Mouse (Mus musculus) intestine, embryonic 16.5 days (tissue): ENCODE data around the gene Asb11. TPM values are rescaled to one million over a fixed set of nuclear protein-coding genes. Genes with fewer than 3 reads are reported as not detected.

Source experiments
- ATAC-seq: fragments of 200-750 bp; cut with Nextera tagmentation; 2 replicates; pipeline ENCODE4 v1.8.0; 2017; ENCODE audit warnings: moderate TSS enrichment, moderate library complexity
- H3K27ac ChIP-seq: fragments of 300-500 bp; sonication (generic); 2 replicates; pipeline ENCODE4 v1.5.1; 2014; ENCODE audit warnings: mild to moderate bottlenecking, low read length
- H3K27me3 ChIP-seq: fragments of 300-500 bp; sonication (generic); replicated peaks from 2 replicates; pipeline ENCODE4 v1.6.1; 2014; ENCODE audit warnings: low read length, control low read depth, mixed read lengths; ENCODE audit not compliant: control insufficient read depth, insufficient read depth
- H3K36me3 ChIP-seq: fragments of 300-500 bp; sonication (generic); 2 replicates; pipeline ENCODE4 v1.6.1; 2014; ENCODE audit warnings: low read length, control low read depth; ENCODE audit not compliant: control insufficient read depth, insufficient read depth
- H3K4me1 ChIP-seq: fragments of 300-500 bp; sonication (generic); 2 replicates; pipeline ENCODE4 v1.6.1; 2014; ENCODE audit warnings: low read length, control low read depth, mixed read lengths; ENCODE audit not compliant: control insufficient read depth, insufficient read depth
- H3K4me2 ChIP-seq: fragments of 300-500 bp; sonication (generic); 2 replicates; pipeline ENCODE4 v1.6.1; 2014; ENCODE audit warnings: low read depth, low read length, control low read depth
- H3K4me3 ChIP-seq: fragments of 300-500 bp; sonication (generic); 2 replicates; pipeline ENCODE4 v1.5.1; 2014; ENCODE audit warnings: mild to moderate bottlenecking, low read length
- H3K9ac ChIP-seq: fragments of 300-500 bp; sonication (generic); 2 replicates; pipeline ENCODE4 v1.6.1; 2014; ENCODE audit warnings: low read depth, low read length
- H3K9me3 ChIP-seq: fragments of 300-500 bp; sonication (generic); 2 replicates; pipeline ENCODE4 v1.6.1; 2016; ENCODE audit warnings: low read length, control low read depth; ENCODE audit not compliant: control insufficient read depth
- WGBS: fragments of 180-500 bp; shearing (Covaris S2); extraction: QIAGEN DNeasy Blood & Tissue Kit; methylation state at CpG from one replicate; pipeline ENCODE4 v1.1.7; 2014; 5-methylcytosine and 5-hydroxymethylcytosine counted together
- polyA plus RNA-seq: library from polyadenylated mRNA; unstranded; fragments of >200 nt; fragmentation: Nextera tagmentation; extraction: Ambion mirVana; gene quantifications from 2 replicates; pipeline ENCODE4 v1.2.1, GENCODE M21; 2015

Asb11 gene
- polyA plus RNA-seq, 1 experiment from 2014 or later, result 0.21 TPM

- peaks cover 3% of the 10 kb centered on the region; the same call in 1 of the 2 replicates for H3K27me3 ChIP-seq
- H3K9me3 ChIP-seq, result no peaks in the 10 kb centered on the region
- no peak overlapping the region for H3K4me2 ChIP-seq
- H3K4me1 ChIP-seq, result no peaks in the 10 kb centered on the region
- 69% methylated on average over 6 of the region's 6 CpGs for WGBS
- H3K27ac ChIP-seq, result no peak overlapping the region
- no peaks in the 10 kb centered on the region for H3K36me3 ChIP-seq
- ATAC-seq, result no peak
- no peak overlapping the region for H3K9ac ChIP-seq
- H3K4me3 ChIP-seq, result no peak overlapping the region
Observed at GRCm38 (mm10) chrX:164459205-164459878, 22.5 kb downstream of the Asb11 start.

- Histone ChIP-seq H3K36me3 (no peaks in the 10 kb centered on the region), H3K4me2 (no peak overlapping the region), H3K4me3 (no peak overlapping the region), H3K27ac (no peak overlapping the region), H3K9me3 (no peaks in the 10 kb centered on the region), H3K9ac (no peak overlapping the region), H3K27me3 (no peaks in the 10 kb centered on the region; the same call in 1 of the 2 replicates), H3K4me1 (no peaks in the 10 kb centered on the region)
- 73% methylated on average over 2 of the region's 2 CpGs for WGBS
- no peak for ATAC-seq
Observed at GRCm38 (mm10) chrX:164502258-164502657, 65.5 kb downstream of the Asb11 start.

- no peak within 1 kb of the TSS for H3K27ac ChIP-seq
- H3K27me3 ChIP-seq, result no peaks in the 10 kb centered on the region; the same call in 1 of the 2 replicates
- H3K9me3 ChIP-seq, result no peaks in the 10 kb centered on the region
- H3K4me2 ChIP-seq, result no peak within 1 kb of the TSS
- no peaks in the 10 kb centered on the region for H3K4me1 ChIP-seq
- no peak within 1 kb of the TSS for H3K9ac ChIP-seq
- no peaks in the 10 kb centered on the region for H3K36me3 ChIP-seq
- no peak for ATAC-seq
- 61% methylated on average over 10 of the region's 10 CpGs for WGBS
- H3K4me3 ChIP-seq, result no peak within 1 kb of the TSS
Observed at GRCm38 (mm10) chrX:164505709-164506498, 69.1 kb downstream of the Asb11 start, which contains the start of gene Asb9. TSS of gene Asb9 (plus strand) at chrX:164506327.

GRCm38 (mm10) chrX:164507068-164507467 is 70.3 kb downstream of the Asb11 start:
- no peaks in the 10 kb centered on the region for H3K9me3 ChIP-seq
- no peaks in the 10 kb centered on the region for H3K4me1 ChIP-seq
- no peak for ATAC-seq
- no peak overlapping the region for H3K27ac ChIP-seq
- H3K4me2 ChIP-seq, result no peak overlapping the region
- no peaks in the 10 kb centered on the region for H3K36me3 ChIP-seq
- no peaks in the 10 kb centered on the region for H3K27me3 ChIP-seq
- no peak overlapping the region for H3K9ac ChIP-seq
- 82% methylated on average over 4 of the region's 4 CpGs for WGBS
- no peak overlapping the region for H3K4me3 ChIP-seq

- Histone ChIP-seq H3K27me3 (no peaks in the 10 kb centered on the region), H3K4me1 (no peaks in the 10 kb centered on the region), H3K27ac (no peak overlapping the region), H3K36me3 (no peaks in the 10 kb centered on the region), H3K9ac (no peak overlapping the region), H3K9me3 (no peaks in the 10 kb centered on the region), H3K4me3 (no peak overlapping the region), H3K4me2 (no peak overlapping the region)
- ATAC-seq, result no peak
- 38% methylated on average over 3 of the region's 3 CpGs for WGBS
Observed at GRCm38 (mm10) chrX:164508728-164509127, 71.9 kb downstream of the Asb11 start.

Other genes with a start within 250 kb of the Asb11 start
- gene Bmx, start 178.8 kb upstream of the Asb11 start, polyA plus RNA-seq, result 0.83 and 0.87 TPM in 2 replicates
- 3.0 and 4.7 TPM in 2 replicates for gene Pir, start 167.6 kb upstream of the Asb11 start, polyA plus RNA-seq
- gene Vegfd, start 63.6 kb upstream of the Asb11 start, polyA plus RNA-seq, result 2.0 and 3.2 TPM in 2 replicates
- 20.0 and 21.1 TPM in 2 replicates for gene Piga, start 17.2 kb upstream of the Asb11 start, polyA plus RNA-seq
- gene Asb9, start 69.3 kb downstream of the Asb11 start, polyA plus RNA-seq, result 0.16 TPM in 1 of 2 replicates, not detected in the other